Mouse (Mus musculus): ENCODE results near the gene Olfr279.

DNA sequence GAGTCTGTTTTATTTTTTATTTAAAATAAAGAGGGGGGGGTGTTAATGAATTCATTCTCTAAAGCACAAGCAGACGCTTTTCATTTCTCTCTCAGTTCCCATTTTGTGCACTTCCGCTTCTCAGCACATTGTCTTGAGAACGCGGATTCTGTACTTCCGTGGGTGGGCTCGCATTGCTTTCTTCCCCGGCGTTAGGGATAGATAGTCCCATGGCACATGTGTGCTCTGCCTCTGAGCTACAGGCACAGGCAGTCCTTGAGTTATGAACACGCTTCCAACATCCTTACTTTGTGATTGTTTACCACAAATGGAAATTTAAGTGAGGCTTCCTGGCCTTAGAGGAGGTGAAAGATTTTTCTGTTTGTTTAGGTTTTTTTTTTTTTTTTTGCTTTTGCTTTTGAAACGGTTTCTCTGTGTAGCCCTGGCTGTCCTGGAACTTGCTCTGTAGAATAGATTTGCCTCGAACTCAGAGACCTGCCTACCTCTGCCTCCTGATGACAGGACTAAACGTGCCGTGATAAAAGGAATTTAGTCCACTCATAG, 19.3 kb downstream of the Olfr279 start:
- TF ChIP-seq GATA1 (IDR thresholded peaks at IDR 0.05; ENCODE audit: low read length) (no peak), TAL1 (IDR thresholded peaks at IDR 0.05; ENCODE audit: low read length) (no peak)
